Mouse (Mus musculus) cortical plate, adult 2 months (tissue): ENCODE data around the gene Vipr1.

Source experiments
- CTCF ChIP-seq: fragments of 200-500 bp; IDR thresholded peaks from 2 replicates; pipeline ENCODE4 v1.5.1; 2011; ENCODE audit warnings: mild to moderate bottlenecking, control low read depth, low read length; ENCODE audit not compliant: insufficient read depth; ENCODE audit errors: extremely low read depth
- POLR2A ChIP-seq: fragments of 200-500 bp; IDR thresholded peaks from 2 replicates; pipeline ENCODE4 v1.6.1; 2011; ENCODE audit warnings: mild to moderate bottlenecking, low read length, control low read depth; ENCODE audit not compliant: insufficient read depth; ENCODE audit errors: extremely low read depth

DNA sequence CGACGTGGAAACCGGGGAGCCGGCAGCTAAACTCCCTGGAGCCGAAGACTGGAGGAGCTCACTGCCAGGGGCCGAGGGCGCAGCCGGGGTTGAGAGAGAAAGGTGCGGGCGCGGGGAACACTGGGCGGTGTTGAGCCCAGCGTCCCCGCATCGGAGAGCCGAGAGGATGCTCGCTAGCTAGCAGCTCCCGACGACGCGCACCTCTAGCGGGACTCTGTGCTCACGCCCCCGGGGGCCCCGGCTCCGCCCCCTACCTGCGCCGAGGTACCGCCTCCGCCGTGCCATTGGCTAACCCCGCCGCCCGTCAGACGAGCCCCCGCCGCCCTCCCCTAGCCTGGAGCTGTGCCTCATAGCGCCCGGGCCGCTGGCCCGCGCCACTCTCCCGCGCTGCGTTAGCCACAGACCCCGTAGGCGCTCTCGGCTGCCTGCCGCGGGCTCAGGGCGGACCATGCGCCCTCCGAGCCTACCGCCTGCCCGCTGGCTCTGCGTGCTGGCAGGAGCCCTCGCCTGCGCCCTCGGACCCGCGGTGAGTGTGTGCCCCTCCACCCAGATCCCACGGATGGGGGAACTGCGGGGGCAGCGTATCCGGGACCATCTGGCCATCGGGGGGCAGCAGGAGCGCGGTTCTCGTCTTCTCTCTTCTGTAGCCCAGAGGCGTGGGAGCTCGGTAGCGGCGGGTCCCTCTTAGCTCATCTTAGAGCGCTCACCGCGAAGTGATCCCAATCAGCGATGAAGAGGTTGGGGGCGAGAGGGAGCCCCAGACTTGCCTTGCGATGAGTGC, at the start of gene Vipr1:
- TF ChIP-seq CTCF: no peak
- peak; percentile 53; the same call in 1 of the 2 replicates for TF ChIP-seq POLR2A
